Mouse (Mus musculus): ENCODE measurements around the gene Stxbp1.
"Not testable (repeated sequence)": the region's sequence is repeated elsewhere in the genome, so short reads cannot be mapped to it uniquely, and the experiment has no call there.

Gene Stxbp1

GRCm38 (mm10) chr2:32874070-32874469 is 27.0 kb upstream of the Stxbp1 start:
- DNase-seq (ENCODE audit: low read depth, low spot score), result no peak

GRCm38 (mm10) chr2:32870275-32871100 is 23.4 kb upstream of the Stxbp1 start:
- DNase-seq (ENCODE audit: low read depth, low spot score), result no peak

- DNase-seq (ENCODE audit: low read depth, low spot score), result no peak
Measured at GRCm38 (mm10) chr2:32869721-32870274, 22.8 kb upstream of the Stxbp1 start.

- DNase-seq (ENCODE audit: low read depth, low spot score), result no peak
Measured at GRCm38 (mm10) chr2:32867354-32867753, 20.3 kb upstream of the Stxbp1 start.

- no peak for DNase-seq (ENCODE audit: low read depth, low spot score)
Measured at GRCm38 (mm10) chr2:32864755-32865154, 17.7 kb upstream of the Stxbp1 start.

- no peak for DNase-seq (ENCODE audit: low read depth, low spot score)
Measured at GRCm38 (mm10) chr2:32863317-32863716, 16.3 kb upstream of the Stxbp1 start.

- no peak for DNase-seq (ENCODE audit: low read depth, low spot score)
Measured at GRCm38 (mm10) chr2:32860799-32861198, 13.8 kb upstream of the Stxbp1 start.

- no peak for DNase-seq (ENCODE audit: low read depth, low spot score)
Measured at GRCm38 (mm10) chr2:32859622-32860012, 12.6 kb upstream of the Stxbp1 start.

GRCm38 (mm10) chr2:32859010-32859621 is 12.1 kb upstream of the Stxbp1 start:
- no peak for DNase-seq (ENCODE audit: low read depth, low spot score)

- no peak for DNase-seq (ENCODE audit: low read depth, low spot score)
Measured at GRCm38 (mm10) chr2:32857584-32857983, 10.5 kb upstream of the Stxbp1 start.

- DNase-seq (ENCODE audit: low read depth, low spot score), result no peak
Measured at GRCm38 (mm10) chr2:32855790-32856465, 8.9 kb upstream of the Stxbp1 start.

- no peak for DNase-seq (ENCODE audit: low read depth, low spot score)
Measured at GRCm38 (mm10) chr2:32855046-32855785, 8.2 kb upstream of the Stxbp1 start.

GRCm38 (mm10) chr2:32854206-32854605 is 7.2 kb upstream of the Stxbp1 start:
- no peak for DNase-seq (ENCODE audit: low read depth, low spot score)

- DNase-seq (ENCODE audit: low read depth, low spot score), result not testable (repeated sequence)
Measured at GRCm38 (mm10) chr2:32853716-32854115, 6.7 kb upstream of the Stxbp1 start.

GRCm38 (mm10) chr2:32852156-32852555 is 5.1 kb upstream of the Stxbp1 start:
- no peak for DNase-seq (ENCODE audit: low read depth, low spot score)

- DNase-seq (ENCODE audit: low read depth, low spot score), result no peak
Measured at GRCm38 (mm10) chr2:32847468-32847821, 400 bp upstream of the Stxbp1 start.

GRCm38 (mm10) chr2:32846101-32846804 is 792 bp downstream of the Stxbp1 start:
- DNase-seq (ENCODE audit: low read depth, low spot score), result no peak

GRCm38 (mm10) chr2:32845572-32846100 is 1.4 kb downstream of the Stxbp1 start:
- no peak for DNase-seq (ENCODE audit: low read depth, low spot score)

- DNase-seq (ENCODE audit: low read depth, low spot score), result no peak
Measured at GRCm38 (mm10) chr2:32842558-32842957, 4.5 kb downstream of the Stxbp1 start.

GRCm38 (mm10) chr2:32841099-32841498 is 5.9 kb downstream of the Stxbp1 start:
- no peak for DNase-seq (ENCODE audit: low read depth, low spot score)

- DNase-seq (ENCODE audit: low read depth, low spot score), result no peak
Measured at GRCm38 (mm10) chr2:32839261-32839660, 7.8 kb downstream of the Stxbp1 start.
